Mouse (Mus musculus) induced T-regulatory cell, adult 2 months (primary cell): Measurements from ENCODE around the gene Ormdl3.

Experiments
- DNase-seq: peaks from one replicate; pipeline ENCODE4 v3.0.0-alpha.2; 2012; ENCODE audit warnings: low read depth

The Ormdl3 gene

DNA sequence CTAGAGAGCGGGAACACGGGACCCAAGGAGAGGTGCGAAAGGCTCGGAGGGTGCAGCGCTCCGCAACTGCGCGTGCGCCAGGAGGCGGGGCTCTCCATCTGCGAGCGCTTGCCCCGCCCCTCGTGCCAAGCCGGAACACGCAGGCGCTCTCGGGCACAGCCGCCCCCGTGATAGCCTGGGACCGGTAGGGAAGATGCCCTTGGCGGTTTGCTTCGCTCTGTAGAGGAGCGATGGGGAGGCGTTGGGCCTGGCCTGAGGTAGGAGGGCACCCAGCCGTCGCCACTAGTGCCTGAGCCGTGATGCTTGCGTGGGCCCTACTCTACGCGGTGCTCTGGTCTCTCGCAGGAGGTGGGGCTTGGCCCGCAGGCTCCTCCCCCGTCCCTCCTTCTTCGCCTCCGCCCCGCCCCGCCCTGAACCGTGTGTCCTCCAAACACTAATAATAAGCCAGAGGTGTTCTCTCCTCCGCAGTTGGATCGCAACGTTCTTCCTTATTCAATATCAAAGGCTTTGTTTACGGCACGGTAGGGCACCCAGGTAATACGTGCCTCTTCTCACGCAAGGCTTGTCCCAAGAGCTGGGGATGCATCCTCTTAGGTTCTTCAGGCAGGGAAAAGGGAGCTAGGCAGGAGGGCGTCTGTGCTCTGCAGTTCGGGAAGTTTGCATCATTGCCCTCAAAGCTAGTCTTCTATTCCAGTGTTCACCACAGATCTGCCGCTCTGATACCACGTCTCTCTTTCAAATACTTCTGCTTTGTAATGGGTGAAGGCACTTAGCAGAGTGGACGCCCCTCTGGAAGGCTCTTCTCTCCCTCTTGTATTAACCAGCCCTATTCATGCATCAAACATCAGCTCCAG, 36.0 kb downstream of the Ormdl3 start, which contains the start of gene Zpbp2:
Gene Zpbp2, plus strand, starts transcription at position 123 of the 854 bp plus-strand sequence.
- peak; percentile 98 for DNase-seq

- peak; percentile 93 for DNase-seq
Observed at GRCm38 (mm10) chr11:98550311-98550974, 36.7 kb downstream of the Ormdl3 start.

DNA sequence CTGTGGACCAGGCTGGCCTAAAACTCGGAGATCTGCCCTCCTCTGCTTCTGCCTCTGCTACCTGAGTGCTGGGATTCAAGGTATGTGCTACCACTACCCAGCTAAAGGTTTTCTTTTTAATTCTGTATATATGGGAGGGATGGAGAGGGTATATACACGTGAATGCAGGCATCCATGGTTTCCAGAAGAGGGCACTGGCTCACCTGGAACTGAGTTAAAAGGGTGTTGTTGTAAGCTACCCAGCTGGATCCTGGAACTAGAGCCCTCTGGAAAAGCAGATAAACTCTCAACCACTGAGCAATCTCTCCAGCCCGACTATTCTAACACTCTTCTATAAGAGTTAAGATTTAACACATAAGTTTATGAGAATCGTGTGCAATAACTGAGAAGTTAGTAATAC, 37.8 kb downstream of the Ormdl3 start:
- no peak for DNase-seq

DNA sequence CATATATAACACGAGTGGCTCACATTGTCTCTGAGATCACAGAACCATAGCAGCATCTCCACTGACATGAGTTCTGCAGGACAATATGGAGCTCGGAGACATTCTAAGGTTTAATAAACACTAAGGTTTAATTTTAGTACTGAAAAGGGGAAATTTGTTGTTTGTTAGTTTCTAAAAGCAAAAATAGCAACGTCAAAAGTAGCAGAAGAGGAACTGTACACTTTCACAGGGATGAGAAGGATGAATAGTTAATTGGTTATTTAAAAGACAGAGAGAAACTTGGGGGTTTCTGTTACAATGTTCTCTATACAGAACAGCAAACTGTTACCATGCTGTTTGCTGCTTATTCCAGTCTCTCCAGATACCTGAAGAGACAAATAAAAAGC, 39.9 kb downstream of the Ormdl3 start:
- DNase-seq, result no peak

GRCm38 (mm10) chr11:98546529-98547307, 40.5 kb downstream of the Ormdl3 start:
- DNase-seq, result peak; percentile 75

GRCm38 (mm10) chr11:98545711-98546231, 41.4 kb downstream of the Ormdl3 start, which contains the start of gene Ikzf3:
Gene Ikzf3, minus strand, starts transcription at chr11:98546031.
- DNase-seq, result peak; percentile 87

GRCm38 (mm10) chr11:98544890-98545677, 42.1 kb downstream of the Ormdl3 start:
- peak; percentile 67 for DNase-seq

DNA sequence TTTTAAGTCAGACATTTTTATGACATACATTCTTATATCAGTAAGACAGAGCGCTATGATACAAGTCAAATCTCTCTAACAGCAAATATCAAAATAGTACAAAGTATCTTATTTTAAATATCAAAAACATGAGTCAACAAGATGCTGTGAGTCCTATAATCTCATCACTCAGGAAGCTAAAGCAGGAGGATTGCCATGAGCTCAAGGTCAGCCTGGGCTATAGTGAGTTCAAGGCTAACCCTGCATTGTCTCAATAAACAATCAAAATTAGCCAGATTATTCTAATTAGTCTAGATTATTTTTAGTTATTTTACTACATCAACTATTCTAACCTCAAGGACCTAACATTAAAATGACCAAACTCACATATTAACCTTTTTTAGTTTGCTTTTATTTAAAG, 43.8 kb downstream of the Ormdl3 start:
- DNase-seq, result no peak

- peak; percentile 39 for DNase-seq
Observed at GRCm38 (mm10) chr11:98542553-98542952, 44.6 kb downstream of the Ormdl3 start.

DNA sequence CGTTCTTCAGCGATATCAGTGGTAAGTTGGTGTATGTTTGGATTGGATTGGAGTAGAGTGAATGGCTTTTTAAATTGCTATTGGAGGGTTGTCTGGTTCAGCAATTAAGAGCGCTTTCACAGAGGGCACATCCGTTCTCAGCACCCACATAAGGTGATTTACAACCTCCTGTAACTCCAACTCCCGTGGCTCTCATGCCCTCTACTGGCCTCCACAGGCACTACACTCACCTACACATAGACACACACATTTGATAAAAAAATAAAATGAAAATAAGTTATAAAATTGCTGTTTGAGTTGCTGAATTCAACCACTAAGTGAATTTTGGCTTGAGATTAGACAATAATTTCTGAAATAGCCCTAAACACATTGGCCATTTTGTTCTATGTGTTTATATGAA, 46.8 kb downstream of the Ormdl3 start:
- peak; percentile 51 for DNase-seq

GRCm38 (mm10) chr11:98537480-98538034, 49.6 kb downstream of the Ormdl3 start:
- no peak for DNase-seq
